Mouse (Mus musculus): ENCODE results near the gene Lrrc4. TPM values are rescaled to one million over a fixed set of nuclear protein-coding genes. Genes with fewer than 3 reads are reported as not detected.

The Lrrc4 gene
- polyA plus RNA-seq, 1 experiment from 2014 or later: 0.35 TPM

GRCm38 (mm10) chr6:28845610-28846009, 14.1 kb upstream of the Lrrc4 start:
- no peak overlapping the region for H3K4me3 ChIP-seq (ENCODE audit: low read depth, low read length)
- DNase-seq (ENCODE audit: low spot score) (peak; percentile 19), ATAC-seq (no peak)
- no peaks in the 10 kb centered on the region for H3K9me3 ChIP-seq (ENCODE audit: low read length)
- H3K27ac ChIP-seq (ENCODE audit: low read length): no peak overlapping the region
- TF ChIP-seq CTCF (IDR thresholded peaks at IDR 0.05) (no peak), EP300 (IDR thresholded peaks at IDR 0.05) (no peak)
- no peaks in the 10 kb centered on the region for H3K4me1 ChIP-seq (ENCODE audit: insufficient read depth, low read depth, low read length)
- H3K27me3 ChIP-seq (replicated peaks; ENCODE audit: insufficient read depth, low read length): no peaks in the 10 kb centered on the region
- 28% methylated on average over 4 of the region's 4 CpGs for WGBS
- H3K36me3 ChIP-seq (ENCODE audit: insufficient read depth, low read length): no peaks in the 10 kb centered on the region
- no peak overlapping the region for H3K9ac ChIP-seq (replicated peaks; ENCODE audit: low read depth)
- H3K4me2 ChIP-seq (replicated peaks; ENCODE audit: low read depth, low read length): no peak overlapping the region

GRCm38 (mm10) chr6:28842375-28843276, 11.1 kb upstream of the Lrrc4 start:
- DNase-seq (ENCODE audit: low spot score): no peak
- 89% methylated on average over 4 of the region's 4 CpGs for WGBS
- Histone ChIP-seq H3K4me2 (replicated peaks; ENCODE audit: low read depth, low read length) (no peak overlapping the region), H3K4me3 (ENCODE audit: low read depth, low read length) (no peak overlapping the region), H3K9ac (replicated peaks; ENCODE audit: low read depth) (no peak overlapping the region), H3K4me1 (ENCODE audit: insufficient read depth, low read depth, low read length) (no peaks in the 10 kb centered on the region), H3K9me3 (ENCODE audit: low read length) (no peaks in the 10 kb centered on the region), H3K27me3 (replicated peaks; ENCODE audit: insufficient read depth, low read length) (no peaks in the 10 kb centered on the region), H3K36me3 (ENCODE audit: insufficient read depth, low read length) (no peaks in the 10 kb centered on the region), H3K27ac (ENCODE audit: low read length) (no peak overlapping the region)
- no peak for TF ChIP-seq EP300 (IDR thresholded peaks at IDR 0.05)
- no peak for TF ChIP-seq CTCF (IDR thresholded peaks at IDR 0.05)
- no peak for ATAC-seq

- no peak overlapping the region for H3K4me2 ChIP-seq (replicated peaks; ENCODE audit: low read depth, low read length)
- H3K27me3 ChIP-seq (replicated peaks; ENCODE audit: insufficient read depth, low read length): no peaks in the 10 kb centered on the region
These were observed 10.0 kb upstream of the Lrrc4 start for GRCm38 (mm10) chr6:28841569-28841968.

GRCm38 (mm10) chr6:28836600-28836999, 5.1 kb upstream of the Lrrc4 start:
- Histone ChIP-seq H3K36me3 (ENCODE audit: insufficient read depth, low read length) (no peaks in the 10 kb centered on the region), H3K4me3 (ENCODE audit: low read depth, low read length) (no peak overlapping the region), H3K27ac (ENCODE audit: low read length) (no peak overlapping the region), H3K4me2 (replicated peaks; ENCODE audit: low read depth, low read length) (no peak overlapping the region), H3K4me1 (ENCODE audit: insufficient read depth, low read depth, low read length) (peaks cover 3% of the 10 kb centered on the region; the same call in 1 of the 2 replicates), H3K27me3 (replicated peaks; ENCODE audit: insufficient read depth, low read length) (no peaks in the 10 kb centered on the region), H3K9me3 (ENCODE audit: low read length) (no peaks in the 10 kb centered on the region), H3K9ac (replicated peaks; ENCODE audit: low read depth) (no peak overlapping the region)
- no peak for DNase-seq (ENCODE audit: low spot score)
- no peak for TF ChIP-seq EP300 (IDR thresholded peaks at IDR 0.05)
- TF ChIP-seq CTCF (IDR thresholded peaks at IDR 0.05): peak; percentile 60
- ATAC-seq: no peak

More at GRCm38 (mm10) chr6:28841569-28841968, 10.0 kb upstream of the Lrrc4 start:
- ATAC-seq: no peak
- Histone ChIP-seq H3K36me3 (ENCODE audit: insufficient read depth, low read length) (no peaks in the 10 kb centered on the region), H3K4me1 (ENCODE audit: insufficient read depth, low read depth, low read length) (no peaks in the 10 kb centered on the region), H3K27ac (ENCODE audit: low read length) (no peak overlapping the region), H3K9me3 (ENCODE audit: low read length) (no peaks in the 10 kb centered on the region), H3K9ac (replicated peaks; ENCODE audit: low read depth) (no peak overlapping the region), H3K4me3 (ENCODE audit: low read depth, low read length) (no peak overlapping the region)
- 79% methylated on average over 3 of the region's 3 CpGs for WGBS
- TF ChIP-seq EP300 (IDR thresholded peaks at IDR 0.05) (no peak), CTCF (IDR thresholded peaks at IDR 0.05) (no peak)
- no peak for DNase-seq (ENCODE audit: low spot score)

GRCm38 (mm10) chr6:28834046-28834445, 2.5 kb upstream of the Lrrc4 start:
- DNase-seq (ENCODE audit: low spot score) (no peak), ATAC-seq (no peak)
- H3K27ac ChIP-seq (ENCODE audit: low read length): no peak overlapping the region
- H3K4me1 ChIP-seq (ENCODE audit: insufficient read depth, low read depth, low read length): peaks cover 3% of the 10 kb centered on the region; the same call in 1 of the 2 replicates
- no peak overlapping the region for H3K4me2 ChIP-seq (replicated peaks; ENCODE audit: low read depth, low read length)
- no peak overlapping the region for H3K4me3 ChIP-seq (ENCODE audit: low read depth, low read length)
- TF ChIP-seq CTCF (IDR thresholded peaks at IDR 0.05) (no peak), EP300 (IDR thresholded peaks at IDR 0.05) (no peak)
- WGBS: 69% methylated on average over 2 of the region's 2 CpGs
- no peaks in the 10 kb centered on the region for H3K9me3 ChIP-seq (ENCODE audit: low read length)
- H3K9ac ChIP-seq (replicated peaks; ENCODE audit: low read depth): no peak overlapping the region
- H3K27me3 ChIP-seq (replicated peaks; ENCODE audit: insufficient read depth, low read length): no peaks in the 10 kb centered on the region; the same call in 1 of the 2 replicates
- H3K36me3 ChIP-seq (ENCODE audit: insufficient read depth, low read length): no peaks in the 10 kb centered on the region

- Histone ChIP-seq H3K27ac (ENCODE audit: low read length) (no peak overlapping the region), H3K9me3 (ENCODE audit: low read length) (no peaks in the 10 kb centered on the region), H3K4me3 (ENCODE audit: low read depth, low read length) (peak overlapping the region; percentile 57), H3K9ac (replicated peaks; ENCODE audit: low read depth) (no peak overlapping the region), H3K27me3 (replicated peaks; ENCODE audit: insufficient read depth, low read length) (no peaks in the 10 kb centered on the region; the same call in 1 of the 2 replicates), H3K4me1 (ENCODE audit: insufficient read depth, low read depth, low read length) (peaks cover 3% of the 10 kb centered on the region; the same call in 1 of the 2 replicates), H3K4me2 (replicated peaks; ENCODE audit: low read depth, low read length) (peak overlapping the region; percentile 100), H3K36me3 (ENCODE audit: insufficient read depth, low read length) (no peaks in the 10 kb centered on the region)
- peak; percentile 65 for ATAC-seq
- TF ChIP-seq CTCF (IDR thresholded peaks at IDR 0.05): no peak
- no peak for TF ChIP-seq EP300 (IDR thresholded peaks at IDR 0.05)
- WGBS: 4% methylated on average over 22 of the region's 43 CpGs
- peak; percentile 14 for DNase-seq (ENCODE audit: low spot score)
These were observed 1.9 kb upstream of the Lrrc4 start for GRCm38 (mm10) chr6:28833380-28833822.
